Mouse (Mus musculus) embryonic facial prominence, embryonic 13.5 days (tissue): ENCODE measurements around the gene Cisd2. TPM values are rescaled to one million over a fixed set of nuclear protein-coding genes. Genes with fewer than 3 reads are reported as not detected.

ENCODE experiments used
- ATAC-seq: fragments of 200-750 bp; cut with Nextera tagmentation; 2 replicates; pipeline ENCODE4 v1.8.0; 2017; ENCODE audit warnings: low read depth; ENCODE audit not compliant: insufficient number of reproducible peaks, insufficient read depth, low FRiP score, low TSS enrichment
- H3K27ac ChIP-seq: fragments of 300-500 bp; sonication (generic); 2 replicates; pipeline ENCODE4 v1.5.1; 2015; ENCODE audit warnings: moderate library complexity, mild to moderate bottlenecking, inconsistent platforms
- H3K27me3 ChIP-seq: fragments of 300-500 bp; sonication (generic); 2 replicates; pipeline ENCODE4 v1.6.1; 2015; ENCODE audit warnings: mild to moderate bottlenecking, inconsistent platforms
- H3K36me3 ChIP-seq: fragments of 300-500 bp; sonication (generic); 2 replicates; pipeline ENCODE4 v1.6.1; 2015; ENCODE audit warnings: mild to moderate bottlenecking, inconsistent platforms
- H3K4me1 ChIP-seq: fragments of 300-500 bp; sonication (generic); 2 replicates; pipeline ENCODE4 v1.6.1; 2015; ENCODE audit warnings: inconsistent platforms
- H3K4me2 ChIP-seq: fragments of 300-500 bp; sonication (generic); 2 replicates; pipeline ENCODE4 v1.6.1; 2015; ENCODE audit warnings: moderate library complexity, mild to moderate bottlenecking, inconsistent platforms
- H3K4me3 ChIP-seq: fragments of 300-500 bp; sonication (generic); 2 replicates; pipeline ENCODE4 v1.5.1; 2015; ENCODE audit warnings: mild to moderate bottlenecking, inconsistent platforms
- H3K9ac ChIP-seq: fragments of 300-500 bp; sonication (generic); 2 replicates; pipeline ENCODE4 v1.6.1; 2015; ENCODE audit warnings: mild to moderate bottlenecking, inconsistent platforms
- H3K9me3 ChIP-seq: fragments of 300-500 bp; sonication (generic); 2 replicates; pipeline ENCODE4 v1.6.1; 2016; ENCODE audit warnings: inconsistent platforms
- WGBS: fragments of 180-500 bp; shearing (Covaris S2); methylation state at CpG from one replicate; pipeline ENCODE4 v1.1.7; 2015; ENCODE audit warnings: mixed read lengths; 5-methylcytosine and 5-hydroxymethylcytosine counted together
- polyA plus RNA-seq: library from polyadenylated mRNA; unstranded; fragments of >200 nt; fragmentation: Nextera tagmentation; extraction: Ambion mirVana; gene quantifications from 2 replicates; pipeline ENCODE4 v1.2.1, GENCODE M21; 2015

Cisd2 gene
- 65.7 and 66.4 TPM in 2 replicates for polyA plus RNA-seq

GRCm38 (mm10) chr3:135423608-135424212, at the start of gene Cisd2:
TSS of gene Cisd2 (minus strand) at chr3:135423925.
- no peaks in the 10 kb centered on the region for H3K27me3 ChIP-seq
- no peaks in the 10 kb centered on the region for H3K9me3 ChIP-seq
- ATAC-seq: no peak

GRCm38 (mm10) chr3:135470823-135471222, 47.1 kb upstream of the Cisd2 start:
- 0 out of 2 replicates have a peak, but pooled peaks cover 4% of the 10 kb centered on the region for H3K4me1 ChIP-seq
- no peaks in the 10 kb centered on the region for H3K27me3 ChIP-seq
- no peak overlapping the region for H3K9ac ChIP-seq
- H3K4me3 ChIP-seq: no peak overlapping the region
- 0 out of 2 replicates have a peak, but pooled peaks cover 14% of the 10 kb centered on the region for H3K36me3 ChIP-seq
- no peak for ATAC-seq
- no peak overlapping the region for H3K4me2 ChIP-seq
- 83% methylated on average over 1 of the region's 1 CpGs for WGBS
- no peak overlapping the region for H3K27ac ChIP-seq
- H3K9me3 ChIP-seq: no peaks in the 10 kb centered on the region

More at GRCm38 (mm10) chr3:135423608-135424212, at the start of gene Cisd2:
- Histone ChIP-seq H3K27ac (peak within 1 kb of the TSS; percentile 95), H3K4me1 (peaks cover 24% of the 10 kb centered on the region), H3K9ac (peak within 1 kb of the TSS; percentile 87), H3K36me3 (peaks cover 9% of the 10 kb centered on the region), H3K4me3 (peak within 1 kb of the TSS; percentile 74), H3K4me2 (peak within 1 kb of the TSS; percentile 75)
- 1% methylated on average over 8 of the region's 8 CpGs for WGBS

- no peak for ATAC-seq
- H3K36me3 ChIP-seq: peaks cover 14% of the 10 kb centered on the region; the same call in 1 of the 2 replicates
- 42% methylated on average over 4 of the region's 4 CpGs for WGBS
- H3K9me3 ChIP-seq: no peaks in the 10 kb centered on the region
- no peak overlapping the region for H3K27ac ChIP-seq
- H3K9ac ChIP-seq: no peak overlapping the region
- H3K4me3 ChIP-seq: no peak overlapping the region
- 0 out of 2 replicates have a peak, but pooled peaks cover 4% of the 10 kb centered on the region for H3K4me1 ChIP-seq
- no peaks in the 10 kb centered on the region for H3K27me3 ChIP-seq
- H3K4me2 ChIP-seq: no peak overlapping the region
These were observed 46.2 kb upstream of the Cisd2 start for GRCm38 (mm10) chr3:135469974-135470373.

GRCm38 (mm10) chr3:135469146-135469545, 45.4 kb upstream of the Cisd2 start:
- Histone ChIP-seq H3K4me3 (no peak overlapping the region), H3K36me3 (peaks cover 17% of the 10 kb centered on the region; the same call in 1 of the 2 replicates), H3K27me3 (no peaks in the 10 kb centered on the region), H3K9me3 (no peaks in the 10 kb centered on the region), H3K4me2 (no peak overlapping the region), H3K9ac (no peak overlapping the region), H3K27ac (no peak overlapping the region), H3K4me1 (0 out of 2 replicates have a peak, but pooled peaks cover 4% of the 10 kb centered on the region)
- 58% methylated on average over 3 of the region's 3 CpGs for WGBS
- no peak for ATAC-seq

GRCm38 (mm10) chr3:135468402-135468801, 44.7 kb upstream of the Cisd2 start:
- no peak for ATAC-seq

GRCm38 (mm10) chr3:135458981-135459380, 35.3 kb upstream of the Cisd2 start:
- Histone ChIP-seq H3K4me2 (no peak overlapping the region), H3K9ac (no peak overlapping the region), H3K4me3 (no peak overlapping the region), H3K4me1 (no peaks in the 10 kb centered on the region), H3K27me3 (no peaks in the 10 kb centered on the region), H3K27ac (no peak overlapping the region), H3K36me3 (peaks cover 50% of the 10 kb centered on the region), H3K9me3 (no peaks in the 10 kb centered on the region)
- no peak for ATAC-seq

More at GRCm38 (mm10) chr3:135468402-135468801, 44.7 kb upstream of the Cisd2 start:
- no peak overlapping the region for H3K27ac ChIP-seq
- no peak overlapping the region for H3K4me2 ChIP-seq
- no peaks in the 10 kb centered on the region for H3K27me3 ChIP-seq
- H3K4me1 ChIP-seq: 0 out of 2 replicates have a peak, but pooled peaks cover 4% of the 10 kb centered on the region
- no peak overlapping the region for H3K4me3 ChIP-seq
- H3K36me3 ChIP-seq: peaks cover 23% of the 10 kb centered on the region; the same call in 1 of the 2 replicates
- H3K9ac ChIP-seq: no peak overlapping the region
- H3K9me3 ChIP-seq: no peaks in the 10 kb centered on the region
- WGBS: 74% methylated on average over 1 of the region's 1 CpGs

GRCm38 (mm10) chr3:135444930-135445329, 21.2 kb upstream of the Cisd2 start:
- H3K36me3 ChIP-seq: peaks cover 9% of the 10 kb centered on the region; the same call in 1 of the 2 replicates
- H3K9ac ChIP-seq: no peak overlapping the region
- ATAC-seq: no peak
- peaks cover 14% of the 10 kb centered on the region; the same call in 1 of the 2 replicates for H3K4me1 ChIP-seq
- no peaks in the 10 kb centered on the region for H3K27me3 ChIP-seq
- H3K27ac ChIP-seq: no peak overlapping the region
- no peaks in the 10 kb centered on the region for H3K9me3 ChIP-seq
- H3K4me3 ChIP-seq: no peak overlapping the region
- H3K4me2 ChIP-seq: no peak overlapping the region

- peak overlapping the region; percentile 94 for H3K4me3 ChIP-seq
- H3K36me3 ChIP-seq: peaks cover 11% of the 10 kb centered on the region
- H3K4me2 ChIP-seq: peak overlapping the region; percentile 87
- peak overlapping the region; percentile 100; the same call in 1 of the 2 replicates for H3K27ac ChIP-seq
- WGBS: 34% methylated on average over 10 of the region's 10 CpGs
- ATAC-seq: no peak
- peaks cover 18% of the 10 kb centered on the region for H3K4me1 ChIP-seq
- H3K27me3 ChIP-seq: no peaks in the 10 kb centered on the region
- peak overlapping the region; percentile 98 for H3K9ac ChIP-seq
- no peaks in the 10 kb centered on the region for H3K9me3 ChIP-seq
These were observed 16.9 kb upstream of the Cisd2 start for GRCm38 (mm10) chr3:135440621-135441020.

GRCm38 (mm10) chr3:135440221-135440620, 16.5 kb upstream of the Cisd2 start:
- WGBS: 13% methylated on average over 7 of the region's 7 CpGs
- no peak for ATAC-seq
- Histone ChIP-seq H3K4me2 (peak overlapping the region; percentile 87), H3K27ac (peak overlapping the region; percentile 100), H3K4me1 (peaks cover 18% of the 10 kb centered on the region), H3K4me3 (peak overlapping the region; percentile 94), H3K9me3 (no peaks in the 10 kb centered on the region), H3K9ac (peak overlapping the region; percentile 98), H3K27me3 (no peaks in the 10 kb centered on the region), H3K36me3 (peaks cover 11% of the 10 kb centered on the region)

- Histone ChIP-seq H3K9me3 (no peaks in the 10 kb centered on the region), H3K4me1 (peaks cover 18% of the 10 kb centered on the region), H3K4me3 (peak overlapping the region; percentile 94), H3K27ac (peak overlapping the region; percentile 100), H3K36me3 (peaks cover 11% of the 10 kb centered on the region), H3K27me3 (no peaks in the 10 kb centered on the region), H3K4me2 (peak overlapping the region; percentile 87), H3K9ac (peak overlapping the region; percentile 98)
- WGBS: 2% methylated on average over 15 of the region's 15 CpGs
- no peak for ATAC-seq
These were observed 15.9 kb upstream of the Cisd2 start for GRCm38 (mm10) chr3:135439651-135440050.

- peak overlapping the region; percentile 94 for H3K4me3 ChIP-seq
- peak; percentile 72 for ATAC-seq
- peaks cover 11% of the 10 kb centered on the region for H3K36me3 ChIP-seq
- H3K27me3 ChIP-seq: no peaks in the 10 kb centered on the region
- under 1% methylated on average over 48 of the region's 76 CpGs for WGBS
- peaks cover 18% of the 10 kb centered on the region for H3K4me1 ChIP-seq
- H3K27ac ChIP-seq: peak overlapping the region; percentile 100
- H3K9ac ChIP-seq: peak overlapping the region; percentile 98
- H3K9me3 ChIP-seq: no peaks in the 10 kb centered on the region
- peak overlapping the region; percentile 87 for H3K4me2 ChIP-seq
These were observed 15.3 kb upstream of the Cisd2 start for GRCm38 (mm10) chr3:135438913-135439531.

- H3K27me3 ChIP-seq: no peaks in the 10 kb centered on the region
- peak overlapping the region; percentile 87; the same call in 1 of the 2 replicates for H3K4me2 ChIP-seq
- peak overlapping the region; percentile 94 for H3K4me3 ChIP-seq
- peaks cover 15% of the 10 kb centered on the region for H3K4me1 ChIP-seq
- H3K9me3 ChIP-seq: no peaks in the 10 kb centered on the region
- ATAC-seq: peak; percentile 85
- H3K27ac ChIP-seq: peak overlapping the region; percentile 100
- H3K36me3 ChIP-seq: peaks cover 11% of the 10 kb centered on the region
- WGBS: under 1% methylated on average over 46 of the region's 50 CpGs
- peak overlapping the region; percentile 98 for H3K9ac ChIP-seq
These were observed 14.8 kb upstream of the Cisd2 start for GRCm38 (mm10) chr3:135438531-135438912.
